Mouse (Mus musculus) lung, postnatal 0 days (tissue): Measurements from ENCODE around the gene Vmn1r222. TPM values are rescaled to one million over a fixed set of nuclear protein-coding genes. Genes with fewer than 3 reads are reported as not detected.
"Not testable (repeated sequence)": the region's sequence is repeated elsewhere in the genome, so short reads cannot be mapped to it uniquely, and the experiment has no call there.

Experiments
- ATAC-seq: fragments of 200-750 bp; cut with Nextera tagmentation; 2 replicates; pipeline ENCODE4 v1.8.0; 2017; ENCODE audit warnings: moderate library complexity
- DNase-seq: peaks from one replicate; pipeline ENCODE4 v3.0.0-alpha.2; 2016; ENCODE audit warnings: low spot score
- H3K27ac ChIP-seq: fragments of 300-500 bp; sonication (generic); 2 replicates; pipeline ENCODE4 v1.5.1; 2014; ENCODE audit warnings: antibody characterized with exemption, mild to moderate bottlenecking, low read length, mixed read lengths
- H3K27me3 ChIP-seq: fragments of 300-500 bp; sonication (generic); replicated peaks from 2 replicates; pipeline ENCODE4 v1.6.1; 2014; ENCODE audit warnings: low read length, mixed read lengths; ENCODE audit not compliant: insufficient read depth
- H3K36me3 ChIP-seq: fragments of 300-500 bp; sonication (generic); 2 replicates; pipeline ENCODE4 v1.6.1; 2014; ENCODE audit warnings: low read length, mixed read lengths; ENCODE audit not compliant: insufficient read depth
- H3K4me1 ChIP-seq: fragments of 300-500 bp; sonication (generic); 2 replicates; pipeline ENCODE4 v1.6.1; 2014; ENCODE audit warnings: antibody characterized with exemption, low read depth, low read length, mixed read lengths; ENCODE audit not compliant: insufficient read depth
- H3K4me2 ChIP-seq: fragments of 300-500 bp; sonication (generic); replicated peaks from 2 replicates; pipeline ENCODE4 v1.6.1; 2014; ENCODE audit warnings: low read depth, mild to moderate bottlenecking, low read length, moderate library complexity, mixed read lengths
- H3K4me3 ChIP-seq: fragments of 300-500 bp; sonication (generic); 2 replicates; pipeline ENCODE4 v1.5.1; 2014; ENCODE audit warnings: low read depth, low read length
- H3K9ac ChIP-seq: fragments of 300-500 bp; sonication (generic); replicated peaks from 2 replicates; pipeline ENCODE4 v1.6.1; 2014; ENCODE audit warnings: low read depth, mild to moderate bottlenecking
- H3K9me3 ChIP-seq: fragments of 300-500 bp; sonication (generic); 2 replicates; pipeline ENCODE4 v1.6.1; 2016; ENCODE audit warnings: low read length, mixed read lengths
- CTCF ChIP-seq: IDR thresholded peaks from 2 replicates; pipeline ENCODE4 v1.5.1; 2016; ENCODE audit warnings: antibody characterized with exemption, mild to moderate bottlenecking
- EP300 ChIP-seq: IDR thresholded peaks from 2 replicates; pipeline ENCODE4 v1.6.1; 2016; ENCODE audit warnings: antibody characterized with exemption, mild to moderate bottlenecking, control low read depth
- WGBS: fragments of 180-500 bp; shearing (Covaris S2); extraction: QIAGEN DNeasy Blood & Tissue Kit; methylation state at CpG from one replicate; pipeline ENCODE4 v1.1.7; 2014; 5-methylcytosine and 5-hydroxymethylcytosine counted together
- polyA plus RNA-seq: library from polyadenylated mRNA; unstranded; fragments of >200 nt; fragmentation: Nextera tagmentation; extraction: Ambion mirVana; gene quantifications from 2 replicates; pipeline ENCODE4 v1.2.1, GENCODE M21; 2015

Gene Vmn1r222
- polyA plus RNA-seq, 1 experiment from 2014 or later: not detected

DNA sequence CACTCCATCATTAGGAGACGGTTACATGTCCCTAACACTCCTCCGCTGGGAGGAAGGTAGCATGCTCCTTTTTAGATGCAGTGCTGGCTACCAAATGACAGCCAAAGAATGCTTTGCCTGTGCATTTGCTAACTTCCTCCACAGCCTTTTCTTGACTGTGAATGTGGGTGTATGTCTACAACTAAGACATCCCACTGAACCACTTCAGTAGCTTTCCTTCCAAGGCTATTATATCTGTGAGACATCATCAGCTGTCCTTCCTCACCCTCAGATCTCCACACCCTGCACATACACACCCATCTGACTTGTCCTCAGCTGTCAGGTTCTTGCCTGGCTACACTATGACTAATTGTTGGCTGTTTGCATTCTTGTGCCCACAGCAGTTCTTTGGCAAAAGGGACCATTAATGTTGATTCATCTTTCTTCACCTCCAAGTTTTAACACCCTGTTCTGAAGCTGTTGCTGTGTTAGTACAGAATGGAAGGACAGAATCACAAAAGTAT, 22.9 kb upstream of the Vmn1r222 start:
- 81% methylated on average over 2 of the region's 2 CpGs for WGBS
- H3K9me3 ChIP-seq: no peaks in the 10 kb centered on the region
- TF ChIP-seq CTCF (no peak), EP300 (no peak)

DNA sequence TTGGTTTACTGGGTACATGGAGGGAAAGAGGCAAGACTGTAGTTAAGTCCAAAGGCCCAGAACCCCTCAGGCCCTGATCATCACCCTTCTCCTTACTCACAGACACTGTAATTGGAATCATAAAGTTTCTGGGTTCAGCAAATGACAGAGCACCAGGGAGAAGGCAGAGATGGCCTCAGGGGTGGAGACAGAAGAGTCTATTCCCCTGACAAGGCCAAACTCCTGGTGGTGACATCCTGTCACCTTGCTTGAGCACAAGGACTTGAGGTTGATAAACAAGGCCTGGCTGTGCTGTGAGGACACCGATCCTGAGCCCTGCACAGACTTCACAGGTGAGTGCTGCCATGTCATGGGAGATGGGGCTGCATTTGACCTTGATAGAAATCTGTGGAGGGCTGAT, 11.1 kb upstream of the Vmn1r222 start, which contains the start of gene Vmn1r223:
TSS of gene Vmn1r223 (plus strand) at position 301 of the 400 bp plus-strand sequence.
- WGBS: 83% methylated on average over 1 of the region's 1 CpGs
- not testable (repeated sequence) for H3K4me2 ChIP-seq, H3K4me1 ChIP-seq, H3K27ac ChIP-seq, ATAC-seq, DNase-seq, H3K4me3 ChIP-seq, H3K27me3 ChIP-seq, H3K9ac ChIP-seq, H3K36me3 ChIP-seq, H3K9me3 ChIP-seq

More for the DNA sequence above, 22.9 kb upstream of the Vmn1r222 start:
- no peaks in the 10 kb centered on the region for H3K4me1 ChIP-seq
- ATAC-seq (no peak), DNase-seq (no peak)
- H3K4me2 ChIP-seq: no peak overlapping the region
- H3K27me3 ChIP-seq: no peaks in the 10 kb centered on the region
- no peak overlapping the region for H3K9ac ChIP-seq
- H3K4me3 ChIP-seq: no peak overlapping the region
- H3K36me3 ChIP-seq: no peaks in the 10 kb centered on the region
- no peak overlapping the region for H3K27ac ChIP-seq

DNA sequence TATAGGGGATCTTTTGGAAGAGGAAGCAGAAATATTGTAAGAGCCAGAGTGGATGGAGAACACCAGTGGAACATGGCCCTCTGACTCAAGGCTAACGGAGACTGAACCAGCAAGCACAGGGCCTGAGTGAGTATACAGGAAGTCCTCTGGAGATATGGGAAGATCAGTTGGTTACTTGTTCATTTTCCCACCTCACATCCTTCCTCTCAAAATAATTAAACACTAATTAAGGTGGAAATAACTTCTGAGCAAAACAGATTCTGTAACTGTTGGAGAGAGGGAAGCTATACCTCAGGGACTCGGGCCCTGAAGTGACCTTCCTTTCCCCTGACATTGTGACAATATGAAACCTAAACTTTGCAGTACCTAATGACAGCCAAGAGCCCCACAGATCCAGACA, 21.9 kb downstream of the Vmn1r222 start, which contains the start of gene Vmn1r221:
TSS of gene Vmn1r221 (plus strand) at position 301 of the 400 bp plus-strand sequence.
- 83% methylated on average over 2 of the region's 2 CpGs for WGBS

DNA sequence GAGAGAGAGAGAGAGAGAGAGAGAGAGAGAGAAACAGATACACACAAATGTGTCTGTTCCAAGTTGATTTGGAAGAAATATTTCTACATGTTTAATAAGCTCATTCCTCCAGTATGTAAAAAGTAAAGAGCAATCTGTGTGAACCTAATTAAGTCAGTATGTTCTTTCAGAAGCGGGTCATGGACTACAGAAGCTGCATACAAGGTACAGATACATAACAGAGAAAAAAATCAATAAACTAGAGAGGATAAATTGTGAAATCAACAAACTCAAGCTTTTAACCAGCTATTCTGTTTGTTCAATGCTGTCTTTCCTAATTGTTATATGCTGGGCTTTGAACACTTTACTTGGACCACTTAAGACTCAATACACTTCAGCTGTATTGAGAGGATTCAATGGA, 31.9 kb downstream of the Vmn1r222 start:
- H3K4me3 ChIP-seq, H3K4me1 ChIP-seq, H3K4me2 ChIP-seq, H3K36me3 ChIP-seq, H3K9ac ChIP-seq, DNase-seq, ATAC-seq, H3K9me3 ChIP-seq, H3K27ac ChIP-seq, H3K27me3 ChIP-seq: not testable (repeated sequence)
- WGBS: 72% methylated on average over 1 of the region's 1 CpGs

More for the DNA sequence above, 21.9 kb downstream of the Vmn1r222 start, which contains the start of gene Vmn1r221:
- not testable (repeated sequence) for H3K9ac ChIP-seq, H3K4me3 ChIP-seq, H3K27me3 ChIP-seq, ATAC-seq, H3K27ac ChIP-seq, H3K4me1 ChIP-seq, DNase-seq, H3K4me2 ChIP-seq, H3K9me3 ChIP-seq, H3K36me3 ChIP-seq

DNA sequence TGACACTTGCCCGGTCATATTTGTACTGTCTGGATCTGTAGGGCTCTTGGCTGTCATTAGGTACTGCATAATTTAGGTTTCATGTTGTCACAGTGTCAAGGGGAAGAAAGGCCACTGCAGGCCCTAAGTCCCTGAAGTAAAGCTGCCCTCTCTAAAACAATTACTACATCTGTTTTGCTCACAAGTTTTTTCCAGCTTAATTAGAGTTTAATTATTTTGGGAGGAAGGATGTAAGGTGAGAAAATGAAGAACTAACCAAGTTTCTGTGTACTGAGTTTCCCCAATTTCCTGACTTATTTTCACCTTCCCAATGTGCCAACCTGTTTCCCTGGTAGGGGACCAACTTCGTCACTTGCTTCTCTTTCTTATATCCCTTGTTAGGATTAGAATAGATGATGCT, 47.9 kb downstream of the Vmn1r222 start, which contains the start of gene Vmn1r220:
TSS of gene Vmn1r220 (minus strand) at position 101 of the 400 bp plus-strand sequence.
- Histone ChIP-seq H3K9ac (no peak within 1 kb of the TSS), H3K4me2 (no peak within 1 kb of the TSS), H3K9me3 (no peaks in the 10 kb centered on the region), H3K4me3 (no peak within 1 kb of the TSS), H3K4me1 (no peaks in the 10 kb centered on the region), H3K27ac (no peak within 1 kb of the TSS), H3K27me3 (no peaks in the 10 kb centered on the region), H3K36me3 (no peaks in the 10 kb centered on the region)
- TF ChIP-seq EP300: no peak
- no peak for TF ChIP-seq CTCF
- ATAC-seq (no peak), DNase-seq (no peak)
- 80% methylated on average over 2 of the region's 2 CpGs for WGBS

Other genes starting within 250 kb of the Vmn1r222 start
- gene Vmn1r213, start 228.3 kb downstream of the Vmn1r222 start, polyA plus RNA-seq: not detected in 2 replicates
- gene Vmn1r214, start 205.5 kb downstream of the Vmn1r222 start, polyA plus RNA-seq: not detected in 2 replicates
- gene Vmn1r215, start 167.9 kb downstream of the Vmn1r222 start, polyA plus RNA-seq: not detected in 2 replicates
- gene Vmn1r217, start 117.7 kb downstream of the Vmn1r222 start, polyA plus RNA-seq: not detected in 2 replicates
- gene Vmn1r218, start 102.8 kb downstream of the Vmn1r222 start, polyA plus RNA-seq: not detected in 2 replicates
- gene Vmn1r219, start 76.6 kb downstream of the Vmn1r222 start, polyA plus RNA-seq: not detected in 2 replicates
- gene Vmn1r220, start 48.0 kb downstream of the Vmn1r222 start, polyA plus RNA-seq: not detected in 2 replicates
- gene Vmn1r221, start 21.8 kb downstream of the Vmn1r222 start, polyA plus RNA-seq: not detected in 2 replicates
- gene Vmn1r223, start 11.2 kb upstream of the Vmn1r222 start, polyA plus RNA-seq: not detected in 2 replicates
- gene Zfp322a, start 133.3 kb upstream of the Vmn1r222 start, polyA plus RNA-seq: 27.1 and 30.9 TPM in 2 replicates
- 8.4 and 8.7 TPM in 2 replicates for gene Abt1, start 187.9 kb upstream of the Vmn1r222 start, polyA plus RNA-seq
- gene Btn1a1, start 230.0 kb upstream of the Vmn1r222 start, polyA plus RNA-seq: 0.14 and 0.21 TPM in 2 replicates